Mouse (Mus musculus) spleen, postnatal 36 days (tissue): Measurements from ENCODE around the gene Smarcd1.
A peak's percentile ranks its signal among the peaks of the same experiment; 100 is the strongest.
"Not testable (repeated sequence)": the region's sequence is repeated elsewhere in the genome, so short reads cannot be mapped to it uniquely, and the experiment has no call there.

Experiments used
- DNase-seq, 2 experiments: peaks; one replicate each; pipeline ENCODE4 v3.0.0; 2022; ENCODE audit warnings: low spot score in 2 of 2, mixed read lengths in 1 of 2

Gene Smarcd1

DNA sequence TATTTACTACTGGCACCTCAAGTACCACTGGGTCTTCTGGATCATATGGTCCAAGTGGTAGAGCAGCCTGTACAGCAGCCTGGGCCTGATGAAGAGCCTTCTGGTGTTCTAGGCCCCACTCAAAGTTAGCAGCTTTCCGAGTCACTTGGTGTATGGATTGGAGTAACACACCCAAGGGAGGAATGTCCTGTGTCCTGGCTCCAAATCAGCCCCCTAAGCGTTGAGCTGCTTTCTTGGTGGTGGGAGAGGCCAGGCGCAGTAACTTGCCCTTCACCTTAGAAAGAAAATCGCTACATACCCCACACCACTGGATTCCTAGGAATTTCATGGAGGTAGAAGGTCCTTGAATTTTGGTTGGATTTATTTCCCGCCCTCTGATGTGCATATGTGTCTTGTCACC, 17.8 kb upstream of the Smarcd1 start:
- no peak for DNase-seq

GRCm38 (mm10) chr15:99688712-99689111, 13.2 kb upstream of the Smarcd1 start:
- peak in 1 of 2 experiments; percentile 22 for DNase-seq

- no peak for DNase-seq
These were observed 11.0 kb upstream of the Smarcd1 start for GRCm38 (mm10) chr15:99690924-99691323.

GRCm38 (mm10) chr15:99691976-99692375, 10.0 kb upstream of the Smarcd1 start:
- no peak for DNase-seq

DNA sequence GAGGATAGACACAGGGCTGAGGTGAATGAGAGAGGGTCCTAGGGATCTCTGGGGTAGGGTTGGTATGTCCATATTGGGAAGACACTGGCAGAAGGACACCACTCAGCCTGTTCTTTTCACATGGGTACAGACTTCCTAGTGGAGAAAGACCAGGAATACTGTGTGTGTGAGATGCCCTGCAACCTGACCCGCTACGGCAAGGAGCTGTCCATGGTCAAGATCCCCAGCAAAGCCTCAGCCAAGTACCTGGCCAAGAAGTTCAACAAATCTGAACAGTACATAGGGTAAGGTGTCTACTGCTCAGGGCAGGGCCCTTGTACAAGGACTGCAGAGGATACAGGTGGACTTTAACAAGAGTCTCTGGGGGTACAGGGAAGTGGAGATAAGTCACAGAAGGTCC, 4.6 kb upstream of the Smarcd1 start:
- no peak for DNase-seq

DNA sequence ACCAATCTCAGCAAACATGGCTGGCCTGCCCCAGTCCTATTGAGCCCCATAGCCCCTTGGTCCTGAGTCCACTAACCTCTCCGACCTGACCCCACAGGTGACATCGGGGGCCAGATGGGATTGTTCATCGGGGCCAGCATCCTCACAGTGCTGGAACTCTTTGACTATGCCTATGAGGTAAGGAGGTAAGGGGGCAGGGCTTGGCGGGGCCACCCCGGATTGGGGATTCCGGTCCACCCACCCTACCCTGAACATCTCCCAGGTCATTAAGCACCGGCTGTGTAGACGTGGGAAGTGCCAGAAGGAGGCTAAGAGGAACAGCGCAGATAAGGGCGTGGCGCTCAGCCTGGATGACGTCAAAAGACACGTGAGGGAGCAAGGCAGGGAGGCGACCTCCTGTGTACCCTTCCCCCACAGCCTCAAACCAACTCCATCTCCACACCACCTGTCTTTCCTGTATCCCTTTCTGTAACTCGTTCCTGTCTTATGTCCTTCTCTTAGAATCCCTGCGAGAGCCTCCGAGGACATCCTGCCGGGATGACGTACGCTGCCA, 3.3 kb upstream of the Smarcd1 start:
- no peak for DNase-seq

- no peak for DNase-seq
These were observed 2.2 kb upstream of the Smarcd1 start for GRCm38 (mm10) chr15:99699715-99700114.

- DNase-seq, result no peak
These were observed 1.5 kb upstream of the Smarcd1 start for GRCm38 (mm10) chr15:99700219-99701106.

DNA sequence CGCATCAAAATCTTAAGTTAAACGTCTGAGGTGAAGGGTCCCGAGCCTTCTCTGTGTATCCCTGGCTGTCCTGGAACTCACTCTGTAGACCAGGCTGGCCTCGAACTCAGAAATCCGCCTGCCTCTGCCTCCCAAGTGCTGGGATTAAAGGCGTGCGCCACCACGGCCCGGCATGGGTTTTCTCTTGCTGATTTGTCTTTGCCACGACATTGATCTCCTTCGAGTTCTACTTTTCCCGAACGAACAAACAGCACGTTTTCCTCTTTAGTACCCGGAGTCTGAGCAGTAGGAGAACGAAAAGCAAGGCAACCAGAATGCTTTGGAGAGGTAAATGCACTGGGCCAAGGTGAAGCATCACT, 310 bp upstream of the Smarcd1 start:
- not testable (repeated sequence) for DNase-seq

- no peak for DNase-seq
These were observed 1.2 kb downstream of the Smarcd1 start for GRCm38 (mm10) chr15:99703104-99703503.

DNA sequence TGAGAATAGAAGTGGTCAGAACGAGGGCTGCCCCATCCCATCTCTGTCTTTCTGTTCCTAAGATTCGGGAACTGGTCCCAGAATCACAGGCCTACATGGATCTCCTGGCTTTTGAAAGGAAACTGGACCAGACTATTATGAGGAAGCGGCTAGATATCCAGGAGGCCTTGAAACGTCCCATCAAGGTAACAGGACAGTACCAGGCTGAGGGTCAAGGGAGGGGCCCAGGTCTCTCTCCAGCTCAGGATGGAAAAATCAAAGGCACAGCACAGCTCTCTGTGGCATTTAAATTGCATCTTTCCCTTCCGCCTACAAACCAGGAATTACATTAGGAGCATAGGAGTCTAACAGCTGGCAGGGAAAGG, 1.7 kb downstream of the Smarcd1 start:
- DNase-seq, result no peak

- no peak for DNase-seq
These were observed 2.2 kb downstream of the Smarcd1 start for GRCm38 (mm10) chr15:99704041-99704681.

DNA sequence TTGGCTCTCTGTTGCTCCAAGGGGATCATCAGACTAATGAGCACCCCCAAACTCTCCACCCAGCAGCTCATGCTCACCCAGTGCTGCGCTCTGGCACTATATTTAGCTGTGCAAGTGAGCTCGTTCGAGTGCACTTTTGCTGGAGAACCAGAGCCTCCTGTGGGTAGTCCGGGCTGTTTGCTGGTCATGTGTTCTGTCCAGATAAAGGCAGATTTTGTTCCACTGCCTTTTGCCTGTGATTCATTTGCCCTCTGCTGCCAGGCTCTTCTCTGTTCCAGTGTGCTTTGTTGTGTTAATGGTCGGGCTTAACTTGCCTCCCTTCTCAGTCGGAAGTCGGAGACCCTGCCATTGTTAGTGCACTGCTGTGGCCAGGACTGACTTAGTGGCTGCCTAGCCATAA, 3.0 kb downstream of the Smarcd1 start:
- DNase-seq, result no peak

DNA sequence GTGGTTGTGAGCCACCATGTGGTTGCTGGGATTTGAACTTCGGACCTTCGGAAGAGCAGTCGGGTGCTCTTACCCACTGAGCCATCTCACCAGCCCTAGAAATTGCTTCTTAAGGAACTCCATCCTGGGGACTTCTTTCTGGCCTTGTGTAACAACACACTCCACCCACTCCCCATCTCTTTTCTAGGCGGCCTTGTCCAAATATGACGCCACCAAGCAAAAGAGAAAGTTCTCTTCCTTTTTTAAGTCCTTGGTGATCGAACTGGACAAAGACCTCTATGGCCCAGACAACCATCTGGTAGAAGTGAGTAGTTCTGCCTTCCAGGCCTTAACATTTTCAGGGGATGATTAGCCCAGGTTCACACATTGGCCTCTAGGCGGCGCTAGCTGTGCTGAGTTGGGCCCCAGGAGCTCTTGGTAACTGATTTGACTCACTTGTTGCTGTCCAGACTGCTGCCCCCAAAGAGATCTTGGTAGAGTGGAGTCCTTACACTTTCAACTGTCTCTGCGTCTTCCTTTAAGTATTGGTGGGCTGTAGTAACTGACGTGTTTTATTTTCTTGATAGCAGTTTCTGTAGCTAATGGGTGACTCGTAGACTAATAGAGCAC, 3.6 kb downstream of the Smarcd1 start, which contains the start of gene Gm17349:
TSS of gene Gm17349 (minus strand) at position 51 of the 609 bp plus-strand sequence.
- DNase-seq, result peak; percentile 37 to 56

DNA sequence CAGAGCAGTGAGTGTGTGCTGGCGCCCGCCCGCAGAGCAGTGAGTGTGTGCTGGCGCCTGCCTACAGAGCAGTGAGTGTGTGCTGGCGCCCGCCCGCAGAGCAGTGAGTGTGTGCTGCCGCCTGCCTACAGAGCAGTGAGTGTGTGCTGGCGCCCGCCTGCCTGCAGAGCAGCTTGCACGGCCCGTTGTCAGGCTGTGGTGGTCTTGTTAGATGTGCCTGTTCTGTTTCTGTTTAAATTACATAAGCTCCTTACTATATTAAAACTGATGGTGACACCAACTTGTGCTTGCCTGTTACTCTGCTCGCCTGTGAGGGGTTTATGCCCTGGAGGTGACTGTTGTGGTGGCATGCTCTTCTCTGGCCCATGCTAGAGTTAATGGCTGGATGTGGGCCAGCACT, 6.2 kb downstream of the Smarcd1 start:
- no peak for DNase-seq

GRCm38 (mm10) chr15:99710221-99711190, 8.6 kb downstream of the Smarcd1 start:
- DNase-seq, result no peak

GRCm38 (mm10) chr15:99711491-99711890, 9.6 kb downstream of the Smarcd1 start:
- DNase-seq, result no peak

- no peak for DNase-seq
These were observed 11.0 kb downstream of the Smarcd1 start for GRCm38 (mm10) chr15:99712666-99713559.

DNA sequence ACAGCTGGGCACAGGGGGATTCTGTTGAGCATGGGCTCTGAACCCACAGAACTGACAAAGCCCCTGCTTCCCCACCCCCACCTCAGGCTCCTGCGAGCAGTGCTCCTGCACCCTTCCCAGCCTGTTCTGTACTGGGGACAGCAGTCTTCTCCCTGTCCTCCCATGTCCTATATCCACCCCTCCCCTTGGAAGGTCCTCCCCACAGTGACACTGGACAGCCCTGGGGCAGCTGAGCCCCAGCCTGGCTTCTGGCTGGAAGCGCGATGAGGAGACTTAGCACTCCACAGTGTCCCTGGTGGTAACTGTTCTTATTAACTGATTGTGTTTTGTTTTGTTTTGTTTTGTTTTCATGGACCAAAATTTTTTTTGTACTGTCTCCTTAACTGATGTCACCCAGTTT, 11.6 kb downstream of the Smarcd1 start:
- no peak for DNase-seq

DNA sequence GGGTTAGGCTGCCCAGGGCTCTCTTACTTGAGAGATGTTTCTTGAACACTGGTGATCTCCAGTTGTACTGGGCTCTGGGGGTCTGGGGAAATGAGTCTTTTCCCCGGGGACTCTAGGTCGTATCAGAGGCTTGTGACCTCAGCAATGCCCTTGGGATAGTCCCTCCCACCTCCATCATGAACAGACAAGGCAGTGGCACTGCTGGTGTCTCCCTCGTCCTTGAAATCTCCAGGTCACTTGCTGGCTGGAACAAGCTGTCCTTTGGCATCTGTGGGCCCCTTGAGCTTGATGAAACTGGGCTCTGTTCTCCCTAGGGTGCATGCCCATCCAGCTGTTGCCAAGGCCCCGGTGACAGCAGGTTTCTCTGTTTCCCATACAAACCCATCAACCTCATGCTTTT, 12.3 kb downstream of the Smarcd1 start:
- no peak for DNase-seq
